Mouse (Mus musculus) brain, embryonic 18.5 days (tissue): ENCODE measurements around the gene Zmat1.
"Not testable (repeated sequence)": the region's sequence is repeated elsewhere in the genome, so short reads cannot be mapped to it uniquely, and the experiment has no call there.

Experiments
- DNase-seq: peaks from one replicate; pipeline ENCODE4 v3.0.0-alpha.2; 2012; ENCODE audit warnings: low read depth, low spot score

The Zmat1 gene

GRCm38 (mm10) chrX:135008720-135009470 lies at the start of gene Zmat1:
Gene Zmat1, minus strand, starts transcription at chrX:135009209.
- DNase-seq, result peak; percentile 88

DNA sequence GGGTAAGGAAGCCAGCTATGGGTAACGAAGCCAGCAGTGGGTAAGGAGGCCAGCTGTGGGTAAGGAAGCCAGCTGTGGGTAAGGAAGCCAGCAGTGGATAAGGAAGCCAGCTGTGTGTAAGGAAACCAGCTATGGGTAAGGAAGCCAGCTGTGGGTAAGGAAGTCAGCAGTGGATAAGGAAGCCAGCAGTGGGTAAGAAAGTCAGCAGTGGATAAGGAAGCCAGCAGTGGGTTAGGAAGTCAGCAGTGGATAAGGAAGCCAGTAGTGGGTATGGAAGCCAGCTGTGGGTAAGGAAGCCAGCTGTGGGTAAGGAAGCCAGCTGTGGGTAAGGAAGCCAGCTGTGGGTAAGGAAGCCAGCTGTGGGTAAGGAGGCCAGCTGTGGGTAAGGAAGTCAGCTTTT lies 44.9 kb upstream of the Zmat1 start:
- not testable (repeated sequence) for DNase-seq

GRCm38 (mm10) chrX:135035962-135036375 lies 27.0 kb upstream of the Zmat1 start:
- DNase-seq, result no peak

DNA sequence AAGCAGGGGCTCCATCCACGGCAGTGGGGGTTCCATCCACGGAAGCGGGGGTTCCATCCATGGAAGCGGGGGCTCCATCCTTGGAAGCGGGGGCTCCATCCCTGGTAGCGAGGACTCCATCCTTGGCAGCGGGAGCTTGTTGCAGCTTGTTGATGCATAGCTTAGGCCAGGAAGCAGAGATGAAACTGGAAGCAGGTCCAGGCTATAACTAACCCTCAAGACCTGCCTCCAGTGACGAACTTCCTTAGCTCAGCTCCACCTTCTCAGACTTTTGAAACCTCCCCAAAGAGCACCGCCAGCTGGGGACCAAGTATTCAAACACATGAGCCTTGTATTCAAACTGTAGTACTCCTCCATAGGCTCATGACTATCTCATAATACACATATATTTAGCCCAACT lies 16.1 kb upstream of the Zmat1 start:
- DNase-seq, result no peak

DNA sequence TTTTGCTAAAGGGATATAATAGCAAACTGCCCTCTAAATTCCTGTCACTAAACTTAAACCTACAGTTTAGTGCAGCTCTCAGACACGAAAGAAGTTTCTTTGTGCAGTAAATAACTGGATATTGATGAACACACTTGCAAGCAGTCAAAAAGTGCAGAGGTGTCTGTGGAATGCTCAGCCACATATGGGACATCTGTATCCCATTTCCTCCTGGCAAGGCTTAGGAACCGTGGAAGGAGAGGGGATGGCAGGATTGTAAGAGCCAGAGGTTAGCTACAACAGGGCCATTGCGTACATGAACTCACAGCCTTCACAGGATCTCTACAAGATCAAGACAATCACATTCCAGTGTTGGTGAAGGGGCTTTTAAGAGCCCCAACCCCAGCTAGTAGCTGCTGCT lies 2.4 kb upstream of the Zmat1 start:
- DNase-seq, result no peak

DNA sequence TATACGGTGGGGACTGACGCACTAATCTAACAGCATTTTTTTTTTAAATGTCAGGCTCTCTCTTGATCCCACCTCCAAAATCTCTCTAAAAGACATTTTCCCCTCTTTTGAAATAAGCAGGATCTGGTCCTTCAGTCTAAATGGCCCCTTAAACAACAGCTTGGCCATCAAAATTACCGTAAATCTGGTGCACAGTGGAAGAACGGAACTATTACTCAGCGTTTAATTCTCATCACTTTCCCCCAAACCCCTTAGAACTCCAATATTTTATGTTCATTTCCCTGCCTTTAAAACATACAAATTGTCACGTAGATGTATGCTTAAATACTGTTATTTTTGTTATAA lies 434 bp upstream of the Zmat1 start:
- no peak for DNase-seq

DNA sequence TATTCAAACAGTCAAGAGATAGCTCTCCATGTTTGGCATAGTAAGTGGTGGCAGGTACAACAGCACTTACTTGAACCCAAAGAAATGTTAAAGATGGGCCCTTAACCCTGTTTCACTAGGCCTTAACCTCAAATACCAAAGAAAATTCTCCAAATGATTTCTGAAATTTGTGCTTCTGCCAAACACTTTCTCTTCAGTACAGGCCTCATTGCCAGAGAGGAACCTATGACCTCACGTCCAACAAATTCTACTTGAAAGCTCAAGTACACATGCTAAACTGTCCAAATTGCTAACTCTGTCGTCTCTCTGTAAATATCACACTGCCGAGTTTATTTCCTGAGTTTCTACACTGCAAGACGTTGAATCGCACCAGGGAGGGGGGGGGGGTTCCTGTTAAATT lies 988 bp downstream of the Zmat1 start:
- DNase-seq, result no peak

DNA sequence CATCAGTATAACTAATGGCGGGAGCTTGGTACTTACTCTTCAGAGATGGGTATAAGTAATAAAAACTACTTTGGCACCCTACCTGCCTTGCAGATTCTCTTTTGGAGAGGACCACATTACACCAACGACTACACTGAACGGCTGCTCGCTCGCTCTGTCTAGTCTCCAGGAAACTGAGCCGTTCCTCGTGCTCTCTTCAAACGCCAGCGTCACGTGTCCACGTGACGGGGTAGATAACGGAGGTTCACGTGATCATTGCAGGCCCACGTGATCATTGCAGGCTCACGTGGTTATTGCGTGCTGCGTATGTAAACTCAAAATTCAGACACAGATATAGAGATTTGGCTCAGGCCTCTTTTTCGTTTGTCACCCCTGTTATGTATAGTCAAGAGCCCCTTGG lies 44.5 kb downstream of the Zmat1 start, which contains the start of gene Nxf2:
Nxf2 (minus strand) TSS at position 209 of the 400 bp plus-strand sequence.
- no peak for DNase-seq

GRCm38 (mm10) chrX:134963305-134964094 lies 45.5 kb downstream of the Zmat1 start:
- peak; percentile 42 for DNase-seq

GRCm38 (mm10) chrX:134930361-134930760 lies 78.6 kb downstream of the Zmat1 start:
- no peak for DNase-seq

DNA sequence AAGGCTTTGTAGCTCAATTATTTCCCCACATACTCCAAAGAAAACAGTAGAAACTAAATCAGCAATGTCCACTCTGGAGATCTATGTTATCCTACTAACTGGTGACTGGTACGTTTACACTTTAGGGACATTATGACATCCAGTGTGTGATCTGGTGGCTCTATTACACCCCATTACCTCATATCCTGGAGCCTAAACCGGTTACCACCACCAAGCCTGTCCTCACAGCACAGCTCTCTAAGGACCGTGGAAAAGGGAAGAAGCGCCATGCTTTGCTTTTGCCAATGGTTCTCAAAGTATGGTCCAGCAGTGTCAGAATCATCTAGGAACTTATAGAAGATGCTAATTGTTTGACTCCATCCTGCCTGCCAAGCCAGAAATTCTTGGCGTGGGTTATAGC lies 79.1 kb downstream of the Zmat1 start:
- DNase-seq, result no peak

- DNase-seq, result no peak
These were observed 84.0 kb downstream of the Zmat1 start for GRCm38 (mm10) chrX:134925058-134925457.

- no peak for DNase-seq
These were observed 85.2 kb downstream of the Zmat1 start for GRCm38 (mm10) chrX:134923675-134924424.
